Mouse (Mus musculus) heart, adult 2 months (tissue): ENCODE results near the gene Gm49384. TPM values are rescaled to one million over a fixed set of nuclear protein-coding genes. Genes with fewer than 3 reads are reported as not detected.
A peak's percentile ranks its signal among the peaks of the same experiment; 100 is the strongest.

Experiments used
- DNase-seq, 2 experiments: peaks; one replicate each; pipeline ENCODE4 v3.0.0; 2021
- H3K27ac ChIP-seq: fragments of 200-600 bp; 2 replicates; pipeline ENCODE4 v1.8.1; 2022
- H3K27me3 ChIP-seq: fragments of 200-500 bp; 2 replicates; pipeline ENCODE4 v1.6.1; 2012; ENCODE audit warnings: mild to moderate bottlenecking, low read length, inconsistent platforms, mixed read lengths; ENCODE audit not compliant: control insufficient read depth, insufficient read depth
- H3K36me3 ChIP-seq: fragments of 200-500 bp; 2 replicates; pipeline ENCODE4 v1.6.1; 2012; ENCODE audit warnings: low read length, inconsistent platforms; ENCODE audit not compliant: control insufficient read depth, insufficient read depth
- H3K4me1 ChIP-seq: fragments of 200-500 bp; 2 replicates; pipeline ENCODE4 v1.6.1; 2011; ENCODE audit warnings: low read length; ENCODE audit not compliant: control insufficient read depth, insufficient read depth
- H3K4me3 ChIP-seq: fragments of 200-600 bp; 2 replicates; pipeline ENCODE4 v1.8.1; 2022
- H3K79me2 ChIP-seq: fragments of 200-500 bp; replicated peaks from 2 replicates; pipeline ENCODE4 v1.6.1; 2012; ENCODE audit warnings: mild to moderate bottlenecking, inconsistent platforms, low read length, moderate library complexity, mixed read lengths; ENCODE audit not compliant: control insufficient read depth, insufficient read depth
- H3K9ac ChIP-seq: fragments of 200-500 bp; 2 replicates; pipeline ENCODE4 v1.6.1; 2012; ENCODE audit warnings: low read depth, mild to moderate bottlenecking, control low read depth, inconsistent platforms, low read length, mixed read lengths
- CTCF ChIP-seq: fragments of 200-600 bp; IDR thresholded peaks from 2 replicates; pipeline ENCODE4 v1.8.1; 2022; ENCODE audit warnings: antibody characterized with exemption, mild to moderate bottlenecking, moderate library complexity
- EP300 ChIP-seq: fragments of 200-500 bp; IDR thresholded peaks from 2 replicates; pipeline ENCODE4 v1.6.1; 2011; ENCODE audit warnings: low read depth, low read length, control low read depth; ENCODE audit not compliant: insufficient read depth
- POLR2A ChIP-seq: fragments of 200-500 bp; IDR thresholded peaks from 2 replicates; pipeline ENCODE4 v1.6.1; 2011; ENCODE audit warnings: mild to moderate bottlenecking, low read depth, low read length, control low read depth; ENCODE audit not compliant: insufficient read depth
- WGBS: fragments of 180-500 bp; shearing (Covaris S2); methylation state at CpG from one replicate; pipeline ENCODE4 v1.1.7; 2018; 5-methylcytosine and 5-hydroxymethylcytosine counted together
- intact Hi-C: fragments of 180-260 bp; cut with DNase I; formaldehyde crosslinking; loops from one replicate; pipeline ENCODE4 v1.15.1; 2025
- long read RNA-seq: library from polyadenylated mRNA; stranded (forward); transcript quantifications from one replicate; pipeline ENCODE4 v2.0.0, GENCODE M21; 2021
- polyA plus RNA-seq: library from polyadenylated mRNA; depleted of rRNA; stranded (reverse); fragments of >200 nt; gene quantifications from 2 replicates; pipeline ENCODE4 v1.2.3, GENCODE M21; 2012; rRNA removed
- total RNA-seq, 2 experiments: library from RNA; stranded (reverse); gene quantifications; 2 replicates each; pipeline ENCODE4 v1.2.3; 2021

Gene Gm49384
- total RNA-seq, result 1 to 10 TPM; 1.7 to 1.8 TPM
- polyA plus RNA-seq, result not detected in 2 replicates
- long read RNA-seq, result 0 reads

GRCm38 (mm10) chr12:69204052-69204833 is at the start of gene Gm49384:
Gene Gm49384 (minus strand): TSS chr12:69204267.
- 78% methylated on average over 16 of the region's 16 CpGs for WGBS
- intact Hi-C loops, result no loop called here
- TF ChIP-seq POLR2A (no peak), EP300 (no peak), CTCF (no peak)
- H3K4me1 ChIP-seq, result no peaks in the 10 kb centered on the region
- H3K27ac ChIP-seq, result no peak within 1 kb of the TSS
- H3K9ac ChIP-seq, result no peak within 1 kb of the TSS
- DNase-seq, result no peak
- H3K36me3 ChIP-seq, result 0 out of 2 replicates have a peak, but pooled peaks cover 3% of the 10 kb centered on the region
- no peaks in the 10 kb centered on the region for H3K27me3 ChIP-seq
- H3K79me2 ChIP-seq, result no peaks in the 10 kb centered on the region
- no peak within 1 kb of the TSS for H3K4me3 ChIP-seq

GRCm38 (mm10) chr12:69253806-69254205 is 49.7 kb upstream of the Gm49384 start:
- no peak overlapping the region for H3K27ac ChIP-seq
- H3K4me1 ChIP-seq, result no peaks in the 10 kb centered on the region
- TF ChIP-seq POLR2A, result no peak
- TF ChIP-seq EP300, result no peak
- TF ChIP-seq CTCF, result no peak
- no peak overlapping the region for H3K4me3 ChIP-seq
- WGBS, result 98% methylated on average over 1 of the region's 1 CpGs
- intact Hi-C loops, result no loop called here
- H3K27me3 ChIP-seq, result no peaks in the 10 kb centered on the region
- H3K79me2 ChIP-seq, result no peaks in the 10 kb centered on the region
- no peaks in the 10 kb centered on the region for H3K36me3 ChIP-seq
- no peak for DNase-seq
- H3K9ac ChIP-seq, result no peak overlapping the region

- no peaks in the 10 kb centered on the region for H3K4me1 ChIP-seq
- H3K27me3 ChIP-seq, result no peaks in the 10 kb centered on the region
- TF ChIP-seq CTCF (no peak), POLR2A (no peak), EP300 (no peak)
- WGBS, result 62% methylated on average over 8 of the region's 8 CpGs
- intact Hi-C loops, result no loop called here
- H3K79me2 ChIP-seq, result no peaks in the 10 kb centered on the region
- no peak overlapping the region for H3K27ac ChIP-seq
- no peaks in the 10 kb centered on the region for H3K36me3 ChIP-seq
- H3K9ac ChIP-seq, result no peak overlapping the region
- no peak overlapping the region for H3K4me3 ChIP-seq
- DNase-seq, result no peak
These were observed 46.7 kb upstream of the Gm49384 start for GRCm38 (mm10) chr12:69250756-69251155.

GRCm38 (mm10) chr12:69249766-69250165 is 45.7 kb upstream of the Gm49384 start:
- Histone ChIP-seq H3K79me2 (no peaks in the 10 kb centered on the region), H3K36me3 (no peaks in the 10 kb centered on the region), H3K9ac (no peak overlapping the region), H3K27ac (no peak overlapping the region), H3K27me3 (no peaks in the 10 kb centered on the region), H3K4me3 (no peak overlapping the region), H3K4me1 (no peaks in the 10 kb centered on the region)
- no peak for DNase-seq
- intact Hi-C loops, result no loop called here
- no peak for TF ChIP-seq EP300
- no peak for TF ChIP-seq POLR2A
- no peak for TF ChIP-seq CTCF
- WGBS, result 87% methylated on average over 4 of the region's 4 CpGs

GRCm38 (mm10) chr12:69241771-69242431 is 37.8 kb upstream of the Gm49384 start:
- Histone ChIP-seq H3K9ac (peak overlapping the region; percentile 80), H3K27me3 (no peaks in the 10 kb centered on the region), H3K4me1 (peaks cover 2% of the 10 kb centered on the region; the same call in 1 of the 2 replicates), H3K4me3 (peak overlapping the region; percentile 86), H3K36me3 (no peaks in the 10 kb centered on the region), H3K79me2 (no peaks in the 10 kb centered on the region), H3K27ac (peak overlapping the region; percentile 93)
- intact Hi-C loops, result loop anchor here (2.0 to 5.0 kb wide), 3 partner anchors 13 to 55 kb away; partner anchors contain the start of genes Dnaaf2, Gm49383, Klhdc2 and Pole2
- no peak for TF ChIP-seq CTCF
- TF ChIP-seq POLR2A, result peak; percentile 67
- under 1% methylated on average over 64 of the region's 64 CpGs for WGBS
- peak; percentile 83 to 86 for DNase-seq

GRCm38 (mm10) chr12:69241405-69241770 is 37.3 kb upstream of the Gm49384 start:
- Histone ChIP-seq H3K79me2 (no peaks in the 10 kb centered on the region), H3K27me3 (no peaks in the 10 kb centered on the region), H3K36me3 (no peaks in the 10 kb centered on the region), H3K9ac (peak overlapping the region; percentile 80), H3K4me3 (peak overlapping the region; percentile 86), H3K27ac (peak overlapping the region; percentile 93), H3K4me1 (peaks cover 2% of the 10 kb centered on the region; the same call in 1 of the 2 replicates)
- 2% methylated on average over 3 of the region's 3 CpGs for WGBS
- no peak for DNase-seq
- TF ChIP-seq CTCF (no peak), POLR2A (no peak), EP300 (no peak)
- intact Hi-C loops, result loop anchor here (2.0 to 5.0 kb wide), 2 partner anchors 44 to 55 kb away; partner anchors contain the start of genes Dnaaf2, Gm49383 and Klhdc2
